Mouse (Mus musculus) stomach, postnatal 0 days (tissue): ENCODE data around the gene Znhit6.

ENCODE experiments used
- CTCF ChIP-seq: IDR thresholded peaks from 2 replicates; pipeline ENCODE4 v1.5.1; 2016; ENCODE audit warnings: antibody characterized with exemption, low read depth, mild to moderate bottlenecking, moderate library complexity
- EP300 ChIP-seq: optimal IDR thresholded peaks from 2 replicates; pipeline ENCODE3; 2016; ENCODE audit warnings: antibody characterized with exemption

GRCm38 (mm10) chr3:145648991-145649851, 73.2 kb downstream of the Znhit6 start:
- peak; percentile 74 for TF ChIP-seq CTCF
- TF ChIP-seq EP300: no peak
